Mouse (Mus musculus): ENCODE measurements around the gene Mbd5. TPM values are rescaled to one million over a fixed set of nuclear protein-coding genes. Genes with fewer than 3 reads are reported as not detected.

Gene Mbd5
- polyA plus RNA-seq, 1 experiment, result 4.1 TPM

DNA sequence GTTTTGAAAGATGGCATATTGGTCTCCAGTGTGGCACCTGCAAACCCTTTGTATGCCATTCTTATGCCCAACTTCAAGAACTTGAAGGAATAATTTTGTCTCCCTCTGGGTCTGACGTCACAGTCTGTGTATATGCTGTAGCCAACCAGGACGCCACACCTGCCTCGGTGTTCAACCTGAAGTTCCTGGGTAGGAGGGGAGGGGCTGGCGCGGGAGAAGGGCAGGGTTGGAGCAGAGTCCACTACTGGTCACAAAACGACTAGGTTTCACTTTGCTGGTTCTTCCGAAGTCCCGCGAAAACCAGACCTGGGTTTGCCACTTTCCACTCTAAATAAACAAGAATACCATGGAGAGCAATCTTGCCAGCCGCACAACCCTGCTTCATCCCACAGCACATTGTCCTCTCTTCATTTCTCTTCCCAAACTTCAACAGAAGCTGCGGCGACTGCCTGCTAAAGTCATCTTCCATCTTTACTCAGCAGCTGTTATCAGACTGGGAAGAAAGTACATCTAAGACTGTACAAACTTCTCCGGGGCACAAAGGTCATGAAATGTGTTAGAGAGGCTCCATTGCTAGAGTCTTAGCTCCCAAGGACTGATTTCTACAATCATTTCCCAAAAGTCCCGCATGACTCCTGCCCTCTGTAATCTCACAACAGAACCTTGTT, 417.7 kb downstream of the Mbd5 start:
- 92% methylated on average over 14 of the region's 14 CpGs for WGBS
- H3K27ac ChIP-seq (ENCODE audit: insufficient read depth, low read length), result no peak overlapping the region
- no peak for TF ChIP-seq POLR2A (IDR thresholded peaks at IDR 0.05; ENCODE audit: low read depth, low read length)
- TF ChIP-seq CTCF (IDR thresholded peaks at IDR 0.05; ENCODE audit: extremely low read depth, insufficient read depth, insufficient read length, insufficient replicate concordance), result no peak

DNA sequence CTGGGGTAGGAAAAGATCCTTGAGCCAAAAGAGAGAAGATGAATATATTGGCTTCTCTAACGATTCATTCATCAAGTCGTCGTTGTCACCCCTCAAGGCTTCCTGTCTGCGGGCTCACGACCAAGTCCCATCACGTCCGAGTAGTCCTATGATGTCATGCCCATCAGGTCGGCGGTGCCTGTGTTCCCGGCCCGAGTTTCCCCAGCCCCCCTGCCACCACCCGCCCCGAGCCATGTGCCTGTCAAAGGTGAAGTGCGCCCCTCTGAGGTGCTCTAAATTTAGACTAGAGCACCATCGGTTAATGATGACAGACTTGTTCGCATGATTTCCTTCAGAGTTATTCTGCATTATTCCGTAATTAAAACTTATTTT, 418.2 kb downstream of the Mbd5 start:
- H3K36me3 ChIP-seq (ENCODE audit: control insufficient read depth, insufficient read depth, low read length), result no peaks in the 10 kb centered on the region
- no peak overlapping the region for H3K4me3 ChIP-seq (ENCODE audit: extremely low read depth, insufficient read depth, insufficient read length)
- no peaks in the 10 kb centered on the region for H3K4me1 ChIP-seq (ENCODE audit: control insufficient read depth, insufficient read depth, insufficient read length)
- H3K27me3 ChIP-seq (ENCODE audit: control insufficient read depth, insufficient read depth, low read length), result no peaks in the 10 kb centered on the region
- 69% methylated on average over 17 of the region's 17 CpGs for WGBS
- H3K27ac ChIP-seq (ENCODE audit: insufficient read depth, low read length), result no peak overlapping the region
- DNase-seq (ENCODE audit: low read depth in 1 of 2, low spot score in 2 of 2), result no peak
- TF ChIP-seq CTCF (IDR thresholded peaks at IDR 0.05; ENCODE audit: extremely low read depth, insufficient read depth, insufficient read length, insufficient replicate concordance), result no peak
- TF ChIP-seq POLR2A (IDR thresholded peaks at IDR 0.05; ENCODE audit: low read depth, low read length), result no peak

More for the DNA sequence above, 417.7 kb downstream of the Mbd5 start:
- Histone ChIP-seq H3K36me3 (ENCODE audit: control insufficient read depth, insufficient read depth, low read length) (no peaks in the 10 kb centered on the region), H3K4me3 (ENCODE audit: extremely low read depth, insufficient read depth, insufficient read length) (no peak overlapping the region), H3K4me1 (ENCODE audit: control insufficient read depth, insufficient read depth, insufficient read length) (no peaks in the 10 kb centered on the region), H3K27me3 (ENCODE audit: control insufficient read depth, insufficient read depth, low read length) (no peaks in the 10 kb centered on the region)
- no peak for DNase-seq (ENCODE audit: low read depth in 1 of 2, low spot score in 2 of 2)

DNA sequence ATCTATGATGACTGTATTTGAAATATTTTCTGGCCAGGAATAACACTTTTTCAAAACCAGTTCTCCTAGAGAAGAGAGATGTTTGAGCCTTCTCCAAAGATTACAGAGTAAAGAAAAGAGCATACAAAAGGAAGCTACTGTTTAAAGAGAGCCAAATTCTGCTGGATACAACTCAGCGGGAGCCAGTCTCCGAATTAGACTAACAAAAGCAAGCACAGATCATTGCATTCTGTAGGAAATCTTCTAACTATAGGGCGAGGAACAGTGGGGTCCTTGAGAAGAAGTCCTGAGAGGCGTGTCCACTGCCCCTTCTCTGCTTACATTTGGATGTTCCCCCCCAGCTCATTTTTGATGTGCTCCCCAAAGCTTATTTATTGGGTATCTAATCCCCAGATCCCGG, 422.3 kb downstream of the Mbd5 start:
- Histone ChIP-seq H3K27me3 (ENCODE audit: control insufficient read depth, insufficient read depth, low read length) (no peaks in the 10 kb centered on the region), H3K4me3 (ENCODE audit: extremely low read depth, insufficient read depth, insufficient read length) (no peak overlapping the region), H3K27ac (ENCODE audit: insufficient read depth, low read length) (no peak overlapping the region), H3K36me3 (ENCODE audit: control insufficient read depth, insufficient read depth, low read length) (no peaks in the 10 kb centered on the region), H3K4me1 (ENCODE audit: control insufficient read depth, insufficient read depth, insufficient read length) (no peaks in the 10 kb centered on the region)
- DNase-seq (ENCODE audit: low read depth in 1 of 2, low spot score in 2 of 2), result no peak
- no peak for TF ChIP-seq CTCF (IDR thresholded peaks at IDR 0.05; ENCODE audit: extremely low read depth, insufficient read depth, insufficient read length, insufficient replicate concordance)
- no peak for TF ChIP-seq POLR2A (IDR thresholded peaks at IDR 0.05; ENCODE audit: low read depth, low read length)
- 89% methylated on average over 5 of the region's 5 CpGs for WGBS

DNA sequence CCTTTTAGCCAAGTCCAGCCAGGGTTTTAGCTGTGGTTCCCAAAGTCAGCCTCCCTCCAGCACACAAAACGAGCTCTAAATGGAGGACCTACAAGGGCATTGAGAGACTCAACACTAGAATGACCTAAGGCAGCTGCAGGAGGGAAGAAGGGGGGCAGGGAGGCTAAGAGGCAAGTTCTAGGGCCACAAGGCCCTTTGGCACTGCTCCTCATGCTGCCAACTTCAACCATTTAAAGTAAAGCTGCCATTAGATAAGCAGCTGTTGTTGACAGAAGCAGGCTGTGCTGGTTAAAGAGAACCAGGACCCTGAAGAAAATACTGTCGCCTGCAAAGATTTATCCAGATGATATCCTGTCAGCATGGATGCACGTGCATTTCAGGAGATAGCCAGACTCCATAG, 423.3 kb downstream of the Mbd5 start:
- no peak overlapping the region for H3K4me3 ChIP-seq (ENCODE audit: extremely low read depth, insufficient read depth, insufficient read length)
- no peaks in the 10 kb centered on the region for H3K27me3 ChIP-seq (ENCODE audit: control insufficient read depth, insufficient read depth, low read length)
- no peak overlapping the region for H3K27ac ChIP-seq (ENCODE audit: insufficient read depth, low read length)
- WGBS, result 61% methylated on average over 3 of the region's 3 CpGs
- no peak for DNase-seq (ENCODE audit: low read depth in 1 of 2, low spot score in 2 of 2)
- no peaks in the 10 kb centered on the region for H3K36me3 ChIP-seq (ENCODE audit: control insufficient read depth, insufficient read depth, low read length)
- no peak for TF ChIP-seq POLR2A (IDR thresholded peaks at IDR 0.05; ENCODE audit: low read depth, low read length)
- TF ChIP-seq CTCF (IDR thresholded peaks at IDR 0.05; ENCODE audit: extremely low read depth, insufficient read depth, insufficient read length, insufficient replicate concordance), result no peak
- no peaks in the 10 kb centered on the region for H3K4me1 ChIP-seq (ENCODE audit: control insufficient read depth, insufficient read depth, insufficient read length)

Other genes with a start within 250 kb of the Mbd5 start
- 0.62 and 0.75 TPM in 2 replicates for gene Acvr2a, start 135.4 kb upstream of the Mbd5 start, polyA plus RNA-seq (2012; rRNA removed)
- 3.8 and 4.7 TPM in 2 replicates for gene Orc4, start 769 bp downstream of the Mbd5 start, polyA plus RNA-seq (2012; rRNA removed)